Mouse (Mus musculus) thymus, postnatal 0 days (tissue): ENCODE measurements around the gene Smarcd1. TPM values are rescaled to one million over a fixed set of nuclear protein-coding genes. Genes with fewer than 3 reads are reported as not detected.

Experiments used
- DNase-seq: peaks from one replicate; pipeline ENCODE4 v3.0.0-alpha.2; 2015; ENCODE audit warnings: low spot score
- polyA plus RNA-seq: library from polyadenylated mRNA; unstranded; fragments of >200 nt; fragmentation: Nextera tagmentation; extraction: Ambion mirVana; gene quantifications from 2 replicates; pipeline ENCODE4 v1.2.1, GENCODE M21; 2015

Gene Smarcd1
- 36.3 and 41.1 TPM in 2 replicates for polyA plus RNA-seq

- DNase-seq, result peak; percentile 90
Observed at GRCm38 (mm10) chr15:99701999-99702900, at the start of gene Smarcd1. Gene Smarcd1 (plus strand): TSS chr15:99702129.

- DNase-seq, result peak; percentile 27
Observed at GRCm38 (mm10) chr15:99653291-99653690, 48.6 kb upstream of the Smarcd1 start.

GRCm38 (mm10) chr15:99653876-99654275, 48.1 kb upstream of the Smarcd1 start:
- no peak for DNase-seq

GRCm38 (mm10) chr15:99655956-99656355, 46.0 kb upstream of the Smarcd1 start:
- no peak for DNase-seq

GRCm38 (mm10) chr15:99658437-99658836, 43.5 kb upstream of the Smarcd1 start:
- no peak for DNase-seq

GRCm38 (mm10) chr15:99661121-99661830, 40.7 kb upstream of the Smarcd1 start:
- DNase-seq, result no peak

GRCm38 (mm10) chr15:99662371-99662770, 39.6 kb upstream of the Smarcd1 start:
- DNase-seq, result no peak

DNA sequence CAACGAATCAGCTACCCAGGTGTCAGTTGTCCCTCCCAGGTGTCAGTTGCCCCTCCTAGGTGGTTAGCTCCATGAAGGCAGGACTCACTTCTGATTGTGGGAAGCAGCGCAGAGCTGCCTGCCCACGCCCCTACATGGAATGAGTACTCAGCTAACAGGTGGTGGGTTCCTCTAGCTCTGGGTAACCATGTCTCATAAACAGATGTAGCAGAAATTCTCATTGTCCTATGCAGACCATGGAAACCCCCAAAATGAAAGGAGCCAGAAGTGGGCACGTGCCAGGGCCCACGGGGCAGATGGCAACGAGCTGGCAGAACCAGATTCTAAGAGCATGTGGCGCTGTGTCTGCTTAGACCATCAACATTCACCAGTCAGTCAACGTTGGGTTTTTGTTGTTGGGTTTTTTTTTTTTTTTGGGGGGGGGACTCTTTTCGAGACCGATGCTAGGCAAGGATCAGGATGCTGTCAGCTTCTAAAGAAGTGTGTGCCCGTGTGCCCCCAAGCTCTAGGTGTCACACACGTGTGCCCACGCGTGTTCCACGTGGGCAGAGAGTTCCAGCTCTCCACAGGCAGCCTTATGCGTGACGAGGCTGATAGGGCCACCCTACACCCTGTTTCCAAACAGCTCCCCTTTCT, 37.8 kb upstream of the Smarcd1 start:
- DNase-seq, result no peak

GRCm38 (mm10) chr15:99664600-99665451, 37.1 kb upstream of the Smarcd1 start:
- DNase-seq, result no peak

- no peak for DNase-seq
Observed at GRCm38 (mm10) chr15:99667544-99667943, 34.4 kb upstream of the Smarcd1 start.

- peak; percentile 73 for DNase-seq
Observed at GRCm38 (mm10) chr15:99668881-99669280, 33.0 kb upstream of the Smarcd1 start.

GRCm38 (mm10) chr15:99669392-99669791, 32.5 kb upstream of the Smarcd1 start:
- no peak for DNase-seq

DNA sequence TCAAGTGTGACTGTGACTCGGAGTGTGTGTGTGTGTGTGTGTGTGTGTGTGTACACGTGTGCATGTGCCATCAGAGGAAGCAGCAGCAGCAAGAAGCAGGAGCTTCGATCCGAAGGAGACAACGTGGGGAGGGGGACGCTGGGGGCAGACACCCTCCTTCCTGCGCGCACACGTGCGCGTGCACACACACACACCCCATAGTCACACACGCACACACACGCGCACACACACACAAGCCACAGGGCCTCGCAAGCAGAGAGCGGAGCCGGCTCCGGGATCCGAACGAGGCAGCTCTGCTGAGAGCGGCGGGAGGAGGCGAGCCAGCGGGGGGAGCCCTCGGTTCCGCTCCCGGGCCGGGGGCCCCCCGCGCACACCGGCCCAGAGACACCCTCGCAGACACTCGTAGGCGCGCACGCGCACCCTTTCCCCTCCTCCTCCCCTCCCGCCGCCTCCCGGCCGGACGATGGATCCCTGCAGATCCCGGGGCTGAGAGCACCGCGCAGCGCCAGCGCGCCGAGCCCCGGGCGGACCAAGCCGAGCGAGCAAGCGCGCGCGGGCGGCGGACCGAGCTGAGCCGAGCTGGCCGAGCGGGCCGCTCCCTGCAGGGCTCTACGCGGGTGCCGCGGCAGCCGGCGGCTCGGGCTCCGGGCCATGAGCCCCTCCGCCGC, 31.6 kb upstream of the Smarcd1 start, which contains the start of gene Asic1:
Gene Asic1 (plus strand): TSS at position 215 of the 668 bp plus-strand sequence.
- no peak for DNase-seq

GRCm38 (mm10) chr15:99670964-99671670, 30.8 kb upstream of the Smarcd1 start:
- DNase-seq, result no peak

- no peak for DNase-seq
Observed at GRCm38 (mm10) chr15:99671783-99672182, 30.1 kb upstream of the Smarcd1 start.

DNA sequence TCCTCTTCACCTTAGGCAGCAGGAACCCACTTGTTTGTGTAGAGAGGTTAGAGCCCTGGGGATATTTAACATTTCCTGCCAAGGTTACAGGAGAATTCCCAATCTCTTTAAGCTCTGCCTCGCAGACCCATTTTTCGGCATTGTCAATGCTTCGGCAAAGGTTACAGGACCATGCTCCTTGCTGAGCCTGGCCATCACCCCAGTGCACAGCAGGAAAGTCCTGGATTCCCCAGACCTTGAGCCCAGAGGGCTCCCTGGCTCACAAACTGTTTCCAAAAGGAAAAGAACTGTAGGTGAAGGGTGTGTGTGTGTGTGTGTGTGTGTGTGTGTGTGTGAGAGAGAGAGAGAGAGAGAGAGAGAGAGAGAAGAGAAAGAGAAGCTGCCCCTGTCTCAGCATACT, 27.1 kb upstream of the Smarcd1 start:
- no peak for DNase-seq

GRCm38 (mm10) chr15:99677089-99677488, 24.8 kb upstream of the Smarcd1 start:
- DNase-seq, result no peak

- DNase-seq, result peak; percentile 35
Observed at GRCm38 (mm10) chr15:99678063-99678800, 23.7 kb upstream of the Smarcd1 start.

DNA sequence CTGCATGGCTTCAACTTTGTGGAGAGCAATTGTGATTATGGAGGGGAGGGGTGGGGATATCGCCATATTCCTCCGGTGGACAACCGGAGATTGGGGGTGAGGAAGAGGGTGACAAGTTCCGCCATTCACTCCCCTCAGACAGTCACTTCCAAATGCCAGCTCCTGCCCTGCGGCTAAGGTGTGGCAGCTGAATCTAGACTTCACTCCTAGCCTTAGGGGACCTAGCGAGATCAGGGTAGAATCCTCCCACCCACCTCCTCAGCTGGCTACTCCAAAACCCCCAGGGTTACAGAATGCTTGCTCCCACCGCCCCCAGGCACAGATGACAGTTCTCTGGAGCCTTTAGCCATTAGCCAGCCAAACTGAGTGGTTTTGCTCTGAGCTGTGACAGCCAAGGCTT, 22.9 kb upstream of the Smarcd1 start:
- DNase-seq, result no peak
